Mouse (Mus musculus) left cerebral cortex, adult 18-20 months (tissue): ENCODE data around the gene Sipa1l3. TPM values are rescaled to one million over a fixed set of nuclear protein-coding genes. Genes with fewer than 3 reads are reported as not detected.

Experiments used
- DNase-seq, 2 experiments: peaks; one replicate each; pipeline ENCODE4 v3.0.0; 2021 to 2022; ENCODE audit warnings: low spot score in 2 of 2, mixed read lengths in 1 of 2
- total RNA-seq, 2 experiments: library from RNA; stranded (reverse); gene quantifications; 2 replicates each; pipeline ENCODE4 v1.2.3; 2021

The Sipa1l3 gene
- total RNA-seq, 2 experiments from 2014 or later, result 54.7 to 54.9 TPM

GRCm38 (mm10) chr7:29289856-29290255 is 228.6 kb downstream of the Sipa1l3 start:
- no peak for DNase-seq

GRCm38 (mm10) chr7:29288942-29289638 is 229.4 kb downstream of the Sipa1l3 start, which contains the start of gene Ppp1r14a:
Gene Ppp1r14a (plus strand): TSS chr7:29289308.
- peak in 1 of 2 experiments; percentile 59 for DNase-seq

- no peak for DNase-seq
These were observed 230.4 kb downstream of the Sipa1l3 start for GRCm38 (mm10) chr7:29288079-29288478.

GRCm38 (mm10) chr7:29287481-29287880 is 231.0 kb downstream of the Sipa1l3 start:
- DNase-seq, result no peak

GRCm38 (mm10) chr7:29284523-29284922 is 233.9 kb downstream of the Sipa1l3 start:
- no peak for DNase-seq

GRCm38 (mm10) chr7:29283876-29284275 is 234.6 kb downstream of the Sipa1l3 start:
- no peak for DNase-seq

- no peak for DNase-seq
These were observed 236.3 kb downstream of the Sipa1l3 start for GRCm38 (mm10) chr7:29282074-29282554.

GRCm38 (mm10) chr7:29281201-29282073 is 237.0 kb downstream of the Sipa1l3 start, which contains the start of gene Spint2:
Gene Spint2 (minus strand): TSS chr7:29281912.
- peak in 1 of 2 experiments; percentile 36 for DNase-seq

- DNase-seq, result no peak
These were observed 237.6 kb downstream of the Sipa1l3 start for GRCm38 (mm10) chr7:29280801-29281200.

- no peak for DNase-seq
These were observed 238.5 kb downstream of the Sipa1l3 start for GRCm38 (mm10) chr7:29279924-29280323.

- no peak for DNase-seq
These were observed 239.2 kb downstream of the Sipa1l3 start for GRCm38 (mm10) chr7:29279261-29279660.

- DNase-seq, result no peak
These were observed 240.9 kb downstream of the Sipa1l3 start for GRCm38 (mm10) chr7:29277510-29277909.

- DNase-seq, result no peak
These were observed 241.7 kb downstream of the Sipa1l3 start for GRCm38 (mm10) chr7:29276715-29277114.

- peak in 1 of 2 experiments; percentile 36 for DNase-seq
These were observed 246.6 kb downstream of the Sipa1l3 start for GRCm38 (mm10) chr7:29271687-29272465.

GRCm38 (mm10) chr7:29270445-29270844 is 248.0 kb downstream of the Sipa1l3 start:
- DNase-seq, result no peak

Other genes with a start within 250 kb of the Sipa1l3 start
- gene Spint2, start 236.7 kb downstream of the Sipa1l3 start, total RNA-seq, result 10 to 100 TPM; 27.6 to 33.5 TPM
- gene Ppp1r14a, start 229.3 kb downstream of the Sipa1l3 start, total RNA-seq, result 10 to 100 TPM; 16.8 to 18.3 TPM
- gene Dpf1, start 214.7 kb downstream of the Sipa1l3 start, total RNA-seq, result 100 to 1,000 TPM; 107 to 120 TPM
- gene Catsperg2, start 208.4 kb upstream of the Sipa1l3 start, total RNA-seq, result not detected
- 10 to 100 TPM; 17.8 to 18.4 TPM for gene Zfp84, start 249.9 kb upstream of the Sipa1l3 start, total RNA-seq